Mouse (Mus musculus) midbrain, postnatal 0 days (tissue): ENCODE results near the gene Cemip2. TPM values are rescaled to one million over a fixed set of nuclear protein-coding genes. Genes with fewer than 3 reads are reported as not detected.

Experiments
- ATAC-seq: fragments of 200-750 bp; cut with Nextera tagmentation; 2 replicates; pipeline ENCODE4 v1.8.0; 2017; ENCODE audit warnings: moderate number of reproducible peaks, mild to moderate bottlenecking, moderate TSS enrichment, moderate library complexity; ENCODE audit not compliant: low FRiP score
- DNase-seq: peaks from one replicate; pipeline ENCODE4 v3.0.0-alpha.2; 2015; ENCODE audit warnings: low spot score
- H3K27ac ChIP-seq: fragments of 300-500 bp; sonication (generic); 2 replicates; pipeline ENCODE4 v1.5.1; 2014; ENCODE audit warnings: low read depth, mild to moderate bottlenecking, low read length, mixed read lengths
- H3K27me3 ChIP-seq: fragments of 300-500 bp; sonication (generic); 2 replicates; pipeline ENCODE4 v1.6.1; 2014; ENCODE audit warnings: low read length, control low read depth, mixed read lengths; ENCODE audit not compliant: insufficient read depth
- H3K36me3 ChIP-seq: fragments of 300-500 bp; sonication (generic); 2 replicates; pipeline ENCODE4 v1.6.1; 2014; ENCODE audit warnings: low read length, control low read depth, mixed read lengths; ENCODE audit not compliant: insufficient read depth
- H3K4me1 ChIP-seq: fragments of 300-500 bp; sonication (generic); 2 replicates; pipeline ENCODE4 v1.6.1; 2014; ENCODE audit warnings: mild to moderate bottlenecking, control low read depth, antibody characterized with exemption, low read length, mixed read lengths; ENCODE audit not compliant: insufficient read depth
- H3K4me2 ChIP-seq: fragments of 300-500 bp; sonication (generic); 2 replicates; pipeline ENCODE4 v1.6.1; 2014; ENCODE audit warnings: low read depth, mild to moderate bottlenecking, low read length, mixed read lengths; ENCODE audit not compliant: poor library complexity, severe bottlenecking
- H3K4me3 ChIP-seq: fragments of 300-500 bp; sonication (generic); 2 replicates; pipeline ENCODE4 v1.5.1; 2014; ENCODE audit warnings: low read depth, mild to moderate bottlenecking, low read length, moderate library complexity
- H3K9ac ChIP-seq: fragments of 300-500 bp; sonication (generic); replicated peaks from 2 replicates; pipeline ENCODE4 v1.6.1; 2014; ENCODE audit warnings: mild to moderate bottlenecking, low read length, moderate library complexity, mixed read lengths; ENCODE audit not compliant: poor library complexity, severe bottlenecking
- H3K9me3 ChIP-seq: fragments of 300-500 bp; sonication (generic); 2 replicates; pipeline ENCODE4 v1.6.1; 2016; ENCODE audit warnings: low read length, control low read depth
- CTCF ChIP-seq: IDR thresholded peaks from 2 replicates; pipeline ENCODE4 v1.5.1; 2016; ENCODE audit warnings: antibody characterized with exemption, mild to moderate bottlenecking
- WGBS: fragments of 180-500 bp; shearing (Covaris S2); extraction: QIAGEN DNeasy Blood & Tissue Kit; methylation state at CpG from one replicate; pipeline ENCODE4 v1.1.7; 2014; 5-methylcytosine and 5-hydroxymethylcytosine counted together
- polyA plus RNA-seq: library from polyadenylated mRNA; unstranded; fragments of >200 nt; fragmentation: Nextera tagmentation; extraction: Ambion mirVana; gene quantifications from 2 replicates; pipeline ENCODE4 v1.2.1, GENCODE M21; 2015
- total RNA-seq: library from RNA; depleted of rRNA; stranded (reverse); fragments of >200 nt; gene quantifications from 2 replicates; pipeline ENCODE4 v1.2.3, GENCODE M21; 2014

The Cemip2 gene
- total and polyA plus RNA-seq, 2 experiments from 2014 or later, result 15.8 to 26.3 TPM

- DNase-seq (no peak), ATAC-seq (no peak)
- TF ChIP-seq CTCF, result no peak
- Histone ChIP-seq H3K27me3 (no peaks in the 10 kb centered on the region), H3K4me1 (no peaks in the 10 kb centered on the region), H3K9me3 (no peaks in the 10 kb centered on the region), H3K36me3 (no peaks in the 10 kb centered on the region), H3K27ac (no peak overlapping the region), H3K9ac (no peak overlapping the region), H3K4me3 (no peak overlapping the region), H3K4me2 (no peak overlapping the region)
Measured at GRCm38 (mm10) chr19:21761676-21762075, 16.5 kb upstream of the Cemip2 start.

- H3K4me2 ChIP-seq, result no peak overlapping the region
- no peaks in the 10 kb centered on the region for H3K27me3 ChIP-seq
- 69% methylated on average over 2 of the region's 2 CpGs for WGBS
- no peaks in the 10 kb centered on the region for H3K9me3 ChIP-seq
- H3K27ac ChIP-seq, result no peak overlapping the region
- no peaks in the 10 kb centered on the region for H3K36me3 ChIP-seq
- TF ChIP-seq CTCF, result peak; percentile 41
- DNase-seq, result peak; percentile 28
- no peak overlapping the region for H3K4me3 ChIP-seq
- no peaks in the 10 kb centered on the region for H3K4me1 ChIP-seq
- no peak overlapping the region for H3K9ac ChIP-seq
- no peak for ATAC-seq
Measured at GRCm38 (mm10) chr19:21764013-21764412, 14.1 kb upstream of the Cemip2 start.

GRCm38 (mm10) chr19:21764738-21765137 is 13.4 kb upstream of the Cemip2 start:
- Histone ChIP-seq H3K4me3 (no peak overlapping the region), H3K36me3 (no peaks in the 10 kb centered on the region), H3K27me3 (no peaks in the 10 kb centered on the region), H3K4me1 (no peaks in the 10 kb centered on the region), H3K9me3 (no peaks in the 10 kb centered on the region), H3K27ac (no peak overlapping the region), H3K4me2 (no peak overlapping the region), H3K9ac (no peak overlapping the region)
- no peak for ATAC-seq
- no peak for TF ChIP-seq CTCF
- DNase-seq, result no peak
- 88% methylated on average over 3 of the region's 3 CpGs for WGBS

GRCm38 (mm10) chr19:21767500-21768045 is 10.6 kb upstream of the Cemip2 start:
- no peaks in the 10 kb centered on the region for H3K27me3 ChIP-seq
- 78% methylated on average over 9 of the region's 9 CpGs for WGBS
- H3K4me3 ChIP-seq, result no peak overlapping the region
- ATAC-seq (no peak), DNase-seq (no peak)
- H3K9ac ChIP-seq, result no peak overlapping the region
- H3K4me1 ChIP-seq, result no peaks in the 10 kb centered on the region
- no peak for TF ChIP-seq CTCF
- H3K36me3 ChIP-seq, result no peaks in the 10 kb centered on the region
- no peaks in the 10 kb centered on the region for H3K9me3 ChIP-seq
- H3K27ac ChIP-seq, result no peak overlapping the region
- no peak overlapping the region for H3K4me2 ChIP-seq

- TF ChIP-seq CTCF, result no peak
- no peaks in the 10 kb centered on the region for H3K4me1 ChIP-seq
- no peak overlapping the region for H3K9ac ChIP-seq
- WGBS, result 74% methylated on average over 3 of the region's 3 CpGs
- DNase-seq, result no peak
- H3K4me3 ChIP-seq, result no peak overlapping the region
- no peak for ATAC-seq
- no peak overlapping the region for H3K4me2 ChIP-seq
- no peaks in the 10 kb centered on the region for H3K9me3 ChIP-seq
- H3K36me3 ChIP-seq, result no peaks in the 10 kb centered on the region
- H3K27me3 ChIP-seq, result no peaks in the 10 kb centered on the region
- H3K27ac ChIP-seq, result no peak overlapping the region
Measured at GRCm38 (mm10) chr19:21769796-21770195, 8.3 kb upstream of the Cemip2 start.

GRCm38 (mm10) chr19:21771586-21771985 is 6.6 kb upstream of the Cemip2 start:
- no peak overlapping the region for H3K4me3 ChIP-seq
- no peaks in the 10 kb centered on the region for H3K9me3 ChIP-seq
- no peak overlapping the region for H3K27ac ChIP-seq
- H3K4me1 ChIP-seq, result no peaks in the 10 kb centered on the region
- H3K27me3 ChIP-seq, result no peaks in the 10 kb centered on the region
- 90% methylated on average over 1 of the region's 1 CpGs for WGBS
- no peaks in the 10 kb centered on the region for H3K36me3 ChIP-seq
- no peak overlapping the region for H3K4me2 ChIP-seq
- TF ChIP-seq CTCF, result no peak
- DNase-seq (no peak), ATAC-seq (no peak)
- H3K9ac ChIP-seq, result no peak overlapping the region
